ENCODE assay signal across 10 mouse cellular contexts in genomic region chr17:36988475-36988874, GRCm38 (mm10). TPM values are rescaled to one million over a fixed set of nuclear protein-coding genes. Genes with fewer than 3 reads are reported as not detected.
DNase-seq lines count a peak whose midpoint lies in the region; ATAC-seq and TF ChIP-seq lines count a peak whose summit lies in the region.
"Had no signal": no experiment of that assay in that cellular context is flagged by ENCODE, and none has a peak within 500 bp of the region (broad histone marks: within the 10 kb centered on the region; RNA-seq: fewer than 3 reads in every experiment).

No protein-coding gene starts in this region.

- ATAC-seq in kidney, embryonic 16.5 days (ENCODE audit: low FRiP score, low TSS enrichment) = no peak
- no peak for ATAC-seq in embryonic facial prominence, embryonic 12.5 days (ENCODE audit: insufficient number of reproducible peaks, insufficient read depth, low FRiP score, low TSS enrichment)
- ATAC-seq in hindbrain, embryonic 15.5 days (ENCODE audit: low FRiP score, low read depth) = no peak; the same call in 1 of the 2 replicates
- peak; percentile 70 for ATAC-seq in midbrain, postnatal 0 days (ENCODE audit: low FRiP score)
- ATAC-seq in erythroblast, adult 5-6 weeks (replicated peaks; ENCODE audit: low FRiP score, poor library complexity, severe bottlenecking) = no peak
- ATAC-seq: liver, postnatal 0 days had no signal

- H3K4me2 ChIP-seq in kidney, embryonic 16.5 days (replicated peaks; ENCODE audit: low read depth, low read length) = peak overlapping the region; percentile 39
- H3K4me2 ChIP-seq in embryonic facial prominence, embryonic 12.5 days (replicated peaks) = peak overlapping the region; percentile 36
- peak overlapping the region; percentile 32 for H3K4me2 ChIP-seq in hindbrain, embryonic 15.5 days
- peak overlapping the region; percentile 32 for H3K4me2 ChIP-seq in midbrain, postnatal 0 days (ENCODE audit: low read depth, low read length, poor library complexity, severe bottlenecking)

- no peaks in the 10 kb centered on the region for H3K4me1 ChIP-seq in kidney, embryonic 16.5 days (ENCODE audit: insufficient read depth, low read length)
- peaks cover 4% of the 10 kb centered on the region; the same call in 1 of the 2 replicates for H3K4me1 ChIP-seq in embryonic facial prominence, embryonic 12.5 days
- no peaks in the 10 kb centered on the region for H3K4me1 ChIP-seq in hindbrain, embryonic 15.5 days (replicated peaks)
- no peaks in the 10 kb centered on the region for H3K4me1 ChIP-seq in midbrain, postnatal 0 days (ENCODE audit: insufficient read depth, low read length)

- no peaks in the 10 kb centered on the region for H3K9me3 ChIP-seq in kidney, embryonic 16.5 days (ENCODE audit: low read length)
- H3K9me3 ChIP-seq in embryonic facial prominence, embryonic 12.5 days = no peaks in the 10 kb centered on the region
- H3K9me3 ChIP-seq in hindbrain, embryonic 15.5 days = no peaks in the 10 kb centered on the region
- H3K9me3 ChIP-seq in midbrain, postnatal 0 days (ENCODE audit: low read length) = no peaks in the 10 kb centered on the region

- H3K9ac ChIP-seq in kidney, embryonic 16.5 days (replicated peaks; ENCODE audit: low read length) = no peak overlapping the region; the same call in 1 of the 2 replicates
- no peak overlapping the region for H3K9ac ChIP-seq in embryonic facial prominence, embryonic 12.5 days
- H3K9ac ChIP-seq in hindbrain, embryonic 15.5 days = no peak overlapping the region
- H3K9ac ChIP-seq in midbrain, postnatal 0 days (replicated peaks; ENCODE audit: low read length, poor library complexity, severe bottlenecking) = no peak overlapping the region
- H3K9ac ChIP-seq: liver, postnatal 0 days had no signal

- WGBS in kidney, embryonic 16.5 days = 8% methylated on average over 24 of the region's 24 CpGs
- WGBS in embryonic facial prominence, embryonic 12.5 days = 4% methylated on average over 24 of the region's 24 CpGs
- WGBS in hindbrain, embryonic 15.5 days = 8% methylated on average over 24 of the region's 24 CpGs
- 9% methylated on average over 24 of the region's 24 CpGs for WGBS in midbrain, postnatal 0 days

- H3K27ac ChIP-seq in kidney, embryonic 16.5 days (ENCODE audit: low read length) = no peak overlapping the region
- H3K27ac ChIP-seq in embryonic facial prominence, embryonic 12.5 days = no peak overlapping the region
- no peak overlapping the region for H3K27ac ChIP-seq in hindbrain, embryonic 15.5 days (replicated peaks)
- H3K27ac ChIP-seq in midbrain, postnatal 0 days (ENCODE audit: low read depth, low read length) = no peak overlapping the region

- peaks cover 33% of the 10 kb centered on the region for H3K27me3 ChIP-seq in kidney, embryonic 16.5 days (ENCODE audit: insufficient read depth, low read length)
- H3K27me3 ChIP-seq in embryonic facial prominence, embryonic 12.5 days = peaks cover 29% of the 10 kb centered on the region
- H3K27me3 ChIP-seq in hindbrain, embryonic 15.5 days = peaks cover 23% of the 10 kb centered on the region
- peaks cover 13% of the 10 kb centered on the region for H3K27me3 ChIP-seq in midbrain, postnatal 0 days (ENCODE audit: insufficient read depth, low read length)

- no peaks in the 10 kb centered on the region for H3K36me3 ChIP-seq in kidney, embryonic 16.5 days (ENCODE audit: insufficient read depth, low read length)
- H3K36me3 ChIP-seq in embryonic facial prominence, embryonic 12.5 days = no peaks in the 10 kb centered on the region
- no peaks in the 10 kb centered on the region for H3K36me3 ChIP-seq in hindbrain, embryonic 15.5 days
- H3K36me3 ChIP-seq in midbrain, postnatal 0 days (ENCODE audit: insufficient read depth, low read length) = no peaks in the 10 kb centered on the region

- no peak for DNase-seq in kidney, postnatal 25 days
- DNase-seq in midbrain, postnatal 0 days (ENCODE audit: low spot score) = peak; percentile 3
- DNase-seq in spleen, adult 12 weeks (ENCODE audit: low spot score) = no peak
- DNase-seq in ovary, adult 18-20 months (ENCODE audit: low spot score) = no peak
- DNase-seq: kidney, postnatal 4 days; liver, postnatal 0 days had no signal

- TF ChIP-seq CTCF in midbrain, postnatal 0 days (IDR thresholded peaks at IDR 0.05) = no peak

- peak overlapping the region; percentile 30 for H3K4me3 ChIP-seq in kidney, embryonic 16.5 days (ENCODE audit: low read length)
- H3K4me3 ChIP-seq in embryonic facial prominence, embryonic 12.5 days = peak overlapping the region; percentile 21
- peak overlapping the region; percentile 12 for H3K4me3 ChIP-seq in hindbrain, embryonic 15.5 days
- peak overlapping the region; percentile 11; the same call in 1 of the 2 replicates for H3K4me3 ChIP-seq in midbrain, postnatal 0 days (ENCODE audit: low read depth, low read length)

RNA-seq across cellular contexts. Expression of gene H2-M5, which starts 0.9 kb away (rescaled TPM):
- polyA plus RNA-seq in kidney, embryonic 16.5 days (2015; fragmentation: Nextera tagmentation; extraction: Ambion mirVana) = 0.44 and 0.57 TPM in 2 replicates
- 1.2 and 1.3 TPM in 2 replicates for polyA plus RNA-seq in embryonic facial prominence, embryonic 12.5 days (2016; fragmentation: Nextera tagmentation; extraction: Ambion mirVana)
- polyA plus RNA-seq in hindbrain, embryonic 15.5 days (2015; fragmentation: Nextera tagmentation; extraction: Ambion mirVana) = 2.5 and 3.1 TPM in 2 replicates
- 2.0 and 4.3 TPM in 2 replicates for total RNA-seq in midbrain, postnatal 0 days (2014; rRNA removed)
- polyA plus RNA-seq in midbrain, postnatal 0 days (2015; fragmentation: Nextera tagmentation; extraction: Ambion mirVana) = 1.3 and 1.6 TPM in 2 replicates
- total RNA-seq in erythroblast, adult 5-6 weeks (2015; ENCODE audit: low replicate concordance) = not detected in 2 replicates
- not detected in 2 replicates for total RNA-seq in erythroblast, adult 5-6 weeks (2017; ENCODE audit: low replicate concordance)
- polyA plus RNA-seq: liver, postnatal 0 days had no signal

RNA-seq across cellular contexts. Expression of gene 2410137M14Rik, which starts 7.4 kb away (rescaled TPM):
- not detected in 2 replicates for polyA plus RNA-seq in kidney, embryonic 16.5 days (2015; fragmentation: Nextera tagmentation; extraction: Ambion mirVana)
- not detected in 2 replicates for polyA plus RNA-seq in embryonic facial prominence, embryonic 12.5 days (2016; fragmentation: Nextera tagmentation; extraction: Ambion mirVana)
- polyA plus RNA-seq in hindbrain, embryonic 15.5 days (2015; fragmentation: Nextera tagmentation; extraction: Ambion mirVana) = 0.30 and 0.38 TPM in 2 replicates
- not detected in 2 replicates for total RNA-seq in midbrain, postnatal 0 days (2014; rRNA removed)
- polyA plus RNA-seq in midbrain, postnatal 0 days (2015; fragmentation: Nextera tagmentation; extraction: Ambion mirVana) = 0.39 and 0.52 TPM in 2 replicates
- total RNA-seq in erythroblast, adult 5-6 weeks (2015; ENCODE audit: low replicate concordance) = not detected in 2 replicates
- not detected in 2 replicates for total RNA-seq in erythroblast, adult 5-6 weeks (2017; ENCODE audit: low replicate concordance)
- polyA plus RNA-seq: liver, postnatal 0 days had no signal

RNA-seq across cellular contexts. Expression of gene Zfp57, which starts 12.5 kb away (rescaled TPM):
- polyA plus RNA-seq in kidney, embryonic 16.5 days (2015; fragmentation: Nextera tagmentation; extraction: Ambion mirVana) = 64.5 and 66.7 TPM in 2 replicates
- polyA plus RNA-seq in embryonic facial prominence, embryonic 12.5 days (2016; fragmentation: Nextera tagmentation; extraction: Ambion mirVana) = 151 and 169 TPM in 2 replicates
- polyA plus RNA-seq in hindbrain, embryonic 15.5 days (2015; fragmentation: Nextera tagmentation; extraction: Ambion mirVana) = 222 and 250 TPM in 2 replicates
- 140 and 182 TPM in 2 replicates for total RNA-seq in midbrain, postnatal 0 days (2014; rRNA removed)
- 166 and 171 TPM in 2 replicates for polyA plus RNA-seq in midbrain, postnatal 0 days (2015; fragmentation: Nextera tagmentation; extraction: Ambion mirVana)
- total RNA-seq in erythroblast, adult 5-6 weeks (2015; ENCODE audit: low replicate concordance) = not detected in 2 replicates
- not detected in 2 replicates for total RNA-seq in erythroblast, adult 5-6 weeks (2017; ENCODE audit: low replicate concordance)

RNA-seq across cellular contexts. Expression of gene Znrd1as, which starts 30.1 kb away (rescaled TPM):
- 6.7 and 6.8 TPM in 2 replicates for polyA plus RNA-seq in kidney, embryonic 16.5 days (2015; fragmentation: Nextera tagmentation; extraction: Ambion mirVana)
- 4.8 and 6.5 TPM in 2 replicates for polyA plus RNA-seq in embryonic facial prominence, embryonic 12.5 days (2016; fragmentation: Nextera tagmentation; extraction: Ambion mirVana)
- polyA plus RNA-seq in hindbrain, embryonic 15.5 days (2015; fragmentation: Nextera tagmentation; extraction: Ambion mirVana) = 5.4 and 5.8 TPM in 2 replicates
- total RNA-seq in midbrain, postnatal 0 days (2014; rRNA removed) = 2.1 and 3.5 TPM in 2 replicates
- 2.8 and 3.0 TPM in 2 replicates for polyA plus RNA-seq in midbrain, postnatal 0 days (2015; fragmentation: Nextera tagmentation; extraction: Ambion mirVana)
- total RNA-seq in erythroblast, adult 5-6 weeks (2015; ENCODE audit: low replicate concordance) = 3.8 TPM in 1 of 2 replicates, not detected in the other
- total RNA-seq in erythroblast, adult 5-6 weeks (2017; ENCODE audit: low replicate concordance) = 0.51 and 7.0 TPM in 2 replicates

RNA-seq across cellular contexts. Expression of gene Znrd1, which starts 30.1 kb away (rescaled TPM):
- polyA plus RNA-seq in kidney, embryonic 16.5 days (2015; fragmentation: Nextera tagmentation; extraction: Ambion mirVana) = 90.7 and 94.7 TPM in 2 replicates
- 98.7 and 112 TPM in 2 replicates for polyA plus RNA-seq in embryonic facial prominence, embryonic 12.5 days (2016; fragmentation: Nextera tagmentation; extraction: Ambion mirVana)
- 55.2 and 55.6 TPM in 2 replicates for polyA plus RNA-seq in hindbrain, embryonic 15.5 days (2015; fragmentation: Nextera tagmentation; extraction: Ambion mirVana)
- total RNA-seq in midbrain, postnatal 0 days (2014; rRNA removed) = 31.6 and 37.1 TPM in 2 replicates
- 42.4 and 43.7 TPM in 2 replicates for polyA plus RNA-seq in midbrain, postnatal 0 days (2015; fragmentation: Nextera tagmentation; extraction: Ambion mirVana)
- total RNA-seq in erythroblast, adult 5-6 weeks (2015; ENCODE audit: low replicate concordance) = 18.8 and 23.2 TPM in 2 replicates
- 5.7 and 11.0 TPM in 2 replicates for total RNA-seq in erythroblast, adult 5-6 weeks (2017; ENCODE audit: low replicate concordance)
